Mouse (Mus musculus) left cerebral cortex, adult 2 months (tissue): ENCODE results near the gene Alg10b. TPM values are rescaled to one million over a fixed set of nuclear protein-coding genes. Genes with fewer than 3 reads are reported as not detected.

Experiments
- DNase-seq, 2 experiments: peaks; one replicate each; pipeline ENCODE4 v3.0.0; 2021 to 2022; ENCODE audit warnings: low spot score in 2 of 2, mixed read lengths in 1 of 2; ENCODE audit errors: extremely low spot score in 1 of 2
- H3K27ac ChIP-seq: fragments of 200-600 bp; 2 replicates; pipeline ENCODE4 v1.8.1; 2022
- H3K4me3 ChIP-seq: fragments of 200-600 bp; 2 replicates; pipeline ENCODE4 v1.8.1; 2022
- CTCF ChIP-seq: fragments of 200-600 bp; IDR thresholded peaks from 2 replicates; pipeline ENCODE4 v1.8.1; 2022; ENCODE audit warnings: antibody characterized with exemption, mild to moderate bottlenecking, moderate library complexity
- intact Hi-C: fragments of 180-260 bp; cut with DNase I; formaldehyde crosslinking; loops from one replicate; pipeline ENCODE4 v1.15.1; 2025
- microRNA-seq, 2 experiments: library from miRNA; unstranded; fragments of <30 nt; microRNA quantifications; one replicate each; pipeline ENCODE4 v1.2.0; 2021
- total RNA-seq, 2 experiments: library from RNA; stranded (reverse); gene quantifications; 2 replicates each; pipeline ENCODE4 v1.2.3; 2021

The Alg10b gene
- total RNA-seq, 2 experiments from 2014 or later, result 25.4 to 29.8 TPM

DNA sequence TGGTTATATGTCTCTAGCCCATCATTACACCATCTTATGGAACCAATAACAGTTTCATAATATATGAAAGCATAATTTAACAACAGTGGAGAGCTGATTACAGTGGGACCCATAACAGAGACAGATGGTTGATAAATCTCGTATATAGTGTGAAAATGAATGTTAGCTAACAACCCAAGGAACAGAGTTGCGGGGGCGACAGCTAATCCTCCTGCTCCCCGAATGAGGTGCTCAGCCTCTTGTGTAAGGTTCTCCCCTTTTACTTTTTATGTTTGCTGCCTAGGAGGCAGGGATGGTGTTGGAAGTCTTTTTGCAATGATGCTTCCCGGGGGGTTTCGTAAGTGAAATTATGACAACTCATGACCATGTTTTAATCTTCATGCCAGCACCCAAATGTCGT lies 58.8 kb downstream of the Alg10b start:
- Histone ChIP-seq H3K4me3 (no peak overlapping the region), H3K27ac (no peak overlapping the region)
- TF ChIP-seq CTCF, result no peak
- intact Hi-C loops, result no loop called here
- DNase-seq, result no peak

Small RNAs within 50 kb of the gene (microRNA-seq; reads per million reads assigned to microRNA genes)
- 0.49 to 1.2 reads per million in 2 experiments for gene Mir7648
